ENCODE assay signal across 18 mouse cellular contexts in the genomic region with DNA sequence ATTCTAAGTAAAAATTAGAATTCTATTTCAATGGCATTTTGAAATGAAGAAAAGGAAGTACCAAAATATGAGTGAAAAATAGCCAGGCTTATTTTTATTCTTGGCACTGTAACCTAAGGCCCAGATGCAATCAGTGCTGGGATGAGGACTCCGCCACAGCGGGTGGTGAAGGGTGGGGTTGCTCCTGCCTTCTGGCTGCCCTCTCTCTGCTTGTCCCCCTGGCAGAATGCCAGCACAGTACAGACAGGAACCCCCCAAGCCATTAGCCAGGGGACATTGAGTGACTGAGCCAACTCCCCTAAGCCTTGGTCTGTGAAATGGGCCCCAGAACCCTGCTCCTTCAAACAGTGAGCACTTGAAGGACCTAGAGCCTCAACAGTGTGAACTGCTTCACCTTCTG.
DNase-seq lines count a peak whose midpoint lies in the region; ATAC-seq lines count a peak whose summit lies in the region.
"Had no signal": no experiment of that assay in that cellular context is flagged by ENCODE, and none has a peak within 500 bp of the region (broad histone marks: within the 10 kb centered on the region; RNA-seq: fewer than 3 reads in every experiment).

No protein-coding gene starts in this region.

- H3K36me3 ChIP-seq in midbrain, embryonic 13.5 days: no peaks in the 10 kb centered on the region
- H3K36me3 ChIP-seq in midbrain, embryonic 11.5 days (ENCODE audit: control insufficient read depth, insufficient read depth, low read length): no peaks in the 10 kb centered on the region
- H3K36me3 ChIP-seq: neural tube, embryonic 15.5 days had no signal

- peaks cover 8% of the 10 kb centered on the region; the same call in 1 of the 2 replicates for H3K4me1 ChIP-seq in midbrain, embryonic 13.5 days (replicated peaks)
- no peaks in the 10 kb centered on the region for H3K4me1 ChIP-seq in midbrain, embryonic 11.5 days (ENCODE audit: control insufficient read depth, insufficient read depth, low read length)
- H3K4me1 ChIP-seq: neural tube, embryonic 15.5 days had no signal

- H3K9ac ChIP-seq in midbrain, embryonic 13.5 days (replicated peaks): no peak overlapping the region
- no peak overlapping the region for H3K9ac ChIP-seq in midbrain, embryonic 11.5 days (ENCODE audit: low read length)
- H3K9ac ChIP-seq: neural tube, embryonic 15.5 days had no signal

- peak; percentile 12 for DNase-seq in heart, postnatal 4 days
- no peak for DNase-seq in heart, postnatal 25 days (ENCODE audit: low spot score)
- no peak for DNase-seq in midbrain, embryonic 11.5 days (ENCODE audit: low spot score, missing footprints)
- peak; percentile 65 for DNase-seq in cerebellum, adult 11 months
- DNase-seq in cerebellum, adult 9-11 months: peak; percentile 73
- no peak for DNase-seq in kidney, adult 18-20 months
- DNase-seq: adrenal gland, postnatal 25 days; embryo, embryonic 11 days; heart, adult 11 months; kidney, adult 9 months; kidney, postnatal 4 days; liver; lung, adult 2 months; thymus, postnatal 36 days had no signal

- no peak overlapping the region for H3K4me3 ChIP-seq in midbrain, embryonic 13.5 days (replicated peaks)
- H3K4me3 ChIP-seq in midbrain, embryonic 11.5 days (ENCODE audit: low read depth, low read length): no peak overlapping the region
- H3K4me3 ChIP-seq: neural tube, embryonic 15.5 days had no signal

- peak; percentile 35; the same call in 1 of the 2 replicates for ATAC-seq in midbrain, embryonic 13.5 days
- no peak for ATAC-seq in midbrain, embryonic 11.5 days (ENCODE audit: low FRiP score)
- no peak for ATAC-seq in granulocyte monocyte progenitor cell, adult 5-6 weeks (replicated peaks; ENCODE audit: poor library complexity, severe bottlenecking)
- ATAC-seq: forebrain, embryonic 16.5 days had no signal

- intact Hi-C loops in heart, postnatal 25 days (cut with DNase I): no loop called here

- H3K27me3 ChIP-seq in midbrain, embryonic 13.5 days: no peaks in the 10 kb centered on the region
- no peaks in the 10 kb centered on the region for H3K27me3 ChIP-seq in midbrain, embryonic 11.5 days (ENCODE audit: control insufficient read depth, insufficient read depth, low read length)
- H3K27me3 ChIP-seq: neural tube, embryonic 15.5 days had no signal

- no peaks in the 10 kb centered on the region for H3K9me3 ChIP-seq in midbrain, embryonic 13.5 days
- no peaks in the 10 kb centered on the region for H3K9me3 ChIP-seq in midbrain, embryonic 11.5 days (ENCODE audit: control insufficient read depth, low read length)
- H3K9me3 ChIP-seq: neural tube, embryonic 15.5 days had no signal

- no peak overlapping the region for H3K4me2 ChIP-seq in midbrain, embryonic 13.5 days (replicated peaks)
- no peak overlapping the region for H3K4me2 ChIP-seq in midbrain, embryonic 11.5 days
- H3K4me2 ChIP-seq: neural tube, embryonic 15.5 days had no signal

- no peak overlapping the region for H3K27ac ChIP-seq in midbrain, embryonic 13.5 days
- H3K27ac ChIP-seq in midbrain, embryonic 11.5 days (ENCODE audit: low read depth, low read length): no peak overlapping the region
- H3K27ac ChIP-seq: neural tube, embryonic 15.5 days had no signal

- 82% methylated on average over 2 of the region's 2 CpGs for WGBS in midbrain, embryonic 13.5 days
- WGBS in midbrain, embryonic 11.5 days: 95% methylated on average over 2 of the region's 2 CpGs

Comparison
In these comparisons a context has a peak if more than half of its experiments do, and no peak if none do; other contexts are left out.
1. DNase-seq: peak in heart, postnatal 4 days (single experiment), cerebellum, adult 11 months (single experiment) and cerebellum, adult 9-11 months (single experiment); none in heart, postnatal 25 days (single experiment), midbrain, embryonic 11.5 days (single experiment) and kidney, adult 18-20 months (single experiment).